Mouse (Mus musculus) kidney, embryonic 16.5 days (tissue): ENCODE measurements around the gene Ggct. TPM values are rescaled to one million over a fixed set of nuclear protein-coding genes. Genes with fewer than 3 reads are reported as not detected.
A peak's percentile ranks its signal among the peaks of the same experiment; 100 is the strongest.

ENCODE experiments used
- ATAC-seq: fragments of 200-750 bp; cut with Nextera tagmentation; 2 replicates; pipeline ENCODE4 v1.8.0; 2017; ENCODE audit warnings: moderate TSS enrichment; ENCODE audit not compliant: low FRiP score, low TSS enrichment
- H3K27ac ChIP-seq: fragments of 300-500 bp; sonication (generic); 2 replicates; pipeline ENCODE4 v1.5.1; 2014; ENCODE audit warnings: low read length
- H3K27me3 ChIP-seq: fragments of 300-500 bp; sonication (generic); 2 replicates; pipeline ENCODE4 v1.6.1; 2014; ENCODE audit warnings: low read length, control low read depth, mixed read lengths; ENCODE audit not compliant: insufficient read depth
- H3K36me3 ChIP-seq: fragments of 300-500 bp; sonication (generic); 2 replicates; pipeline ENCODE4 v1.6.1; 2014; ENCODE audit warnings: low read length, control low read depth, mixed read lengths; ENCODE audit not compliant: insufficient read depth
- H3K4me1 ChIP-seq: fragments of 300-500 bp; sonication (generic); 2 replicates; pipeline ENCODE4 v1.6.1; 2014; ENCODE audit warnings: low read length, control low read depth, mixed read lengths; ENCODE audit not compliant: insufficient read depth
- H3K4me2 ChIP-seq: fragments of 300-500 bp; sonication (generic); replicated peaks from 2 replicates; pipeline ENCODE4 v1.6.1; 2014; ENCODE audit warnings: low read depth, low read length
- H3K4me3 ChIP-seq: fragments of 300-500 bp; sonication (generic); 2 replicates; pipeline ENCODE4 v1.5.1; 2014; ENCODE audit warnings: mild to moderate bottlenecking, low read length
- H3K9ac ChIP-seq: fragments of 300-500 bp; sonication (generic); replicated peaks from 2 replicates; pipeline ENCODE4 v1.6.1; 2014; ENCODE audit warnings: low read length
- H3K9me3 ChIP-seq: fragments of 300-500 bp; sonication (generic); 2 replicates; pipeline ENCODE4 v1.6.1; 2016; ENCODE audit warnings: low read length, control low read depth
- WGBS: fragments of 180-500 bp; shearing (Covaris S2); extraction: QIAGEN DNeasy Blood & Tissue Kit; methylation state at CpG from one replicate; pipeline ENCODE4 v1.1.7; 2014; 5-methylcytosine and 5-hydroxymethylcytosine counted together
- polyA plus RNA-seq: library from polyadenylated mRNA; unstranded; fragments of >200 nt; fragmentation: Nextera tagmentation; extraction: Ambion mirVana; gene quantifications from 2 replicates; pipeline ENCODE4 v1.2.1, GENCODE M21; 2015

The Ggct gene
- polyA plus RNA-seq, 1 experiment from 2014 or later = 9.8 TPM

DNA sequence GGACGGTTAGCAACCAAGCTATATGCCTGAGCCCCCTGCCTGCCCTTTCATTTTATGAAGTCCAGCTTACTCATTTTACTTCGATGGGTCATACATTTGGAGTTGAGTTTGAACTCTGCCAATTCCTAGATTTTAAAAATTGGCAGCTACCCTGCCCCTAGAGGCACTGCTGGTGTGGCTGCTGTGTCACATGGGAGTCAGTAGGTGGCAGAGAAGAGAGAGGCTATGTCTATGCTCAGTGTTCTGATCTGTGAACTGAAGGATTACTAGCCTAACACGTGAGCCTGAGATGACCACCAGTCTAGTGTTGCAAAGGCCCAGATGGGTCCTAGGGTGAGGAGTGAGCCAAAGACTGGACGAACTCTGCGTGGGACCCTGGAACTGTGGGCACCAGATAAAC, 18.2 kb downstream of the Ggct start:
- no peak for ATAC-seq
- no peak overlapping the region for H3K27ac ChIP-seq

DNA sequence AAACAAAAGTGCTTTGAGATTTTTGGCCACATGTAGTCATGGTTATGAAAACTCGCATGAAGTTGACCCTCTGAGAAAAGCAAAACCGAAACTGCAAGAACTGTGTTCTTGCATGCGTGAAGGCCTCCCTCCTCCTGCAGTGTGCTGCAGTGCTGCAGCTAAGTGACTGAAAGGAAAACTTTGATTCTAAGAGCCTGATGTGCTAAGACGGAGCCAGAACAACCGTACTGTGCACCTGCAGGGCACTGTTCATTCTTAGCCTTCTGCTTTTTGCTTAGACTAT, 19.9 kb downstream of the Ggct start:
- H3K27ac ChIP-seq = no peak overlapping the region
- H3K4me3 ChIP-seq = peak overlapping the region; percentile 69
- peak overlapping the region; percentile 78 for H3K4me2 ChIP-seq
- H3K36me3 ChIP-seq = no peaks in the 10 kb centered on the region
- H3K4me1 ChIP-seq = peaks cover 8% of the 10 kb centered on the region
- peaks cover 13% of the 10 kb centered on the region for H3K27me3 ChIP-seq
- H3K9me3 ChIP-seq = no peaks in the 10 kb centered on the region
- 7% methylated on average over 5 of the region's 5 CpGs for WGBS
- H3K9ac ChIP-seq = peak overlapping the region; percentile 74
- no peak for ATAC-seq

More for the DNA sequence above, 18.2 kb downstream of the Ggct start:
- Histone ChIP-seq H3K4me1 (peaks cover 8% of the 10 kb centered on the region), H3K4me2 (no peak overlapping the region), H3K4me3 (no peak overlapping the region), H3K27me3 (peaks cover 13% of the 10 kb centered on the region), H3K9me3 (peaks cover 2% of the 10 kb centered on the region; the same call in 1 of the 2 replicates), H3K9ac (no peak overlapping the region), H3K36me3 (no peaks in the 10 kb centered on the region)
- whole genome bisulfite sequencing = 64% methylated on average over 5 of the region's 5 CpGs

DNA sequence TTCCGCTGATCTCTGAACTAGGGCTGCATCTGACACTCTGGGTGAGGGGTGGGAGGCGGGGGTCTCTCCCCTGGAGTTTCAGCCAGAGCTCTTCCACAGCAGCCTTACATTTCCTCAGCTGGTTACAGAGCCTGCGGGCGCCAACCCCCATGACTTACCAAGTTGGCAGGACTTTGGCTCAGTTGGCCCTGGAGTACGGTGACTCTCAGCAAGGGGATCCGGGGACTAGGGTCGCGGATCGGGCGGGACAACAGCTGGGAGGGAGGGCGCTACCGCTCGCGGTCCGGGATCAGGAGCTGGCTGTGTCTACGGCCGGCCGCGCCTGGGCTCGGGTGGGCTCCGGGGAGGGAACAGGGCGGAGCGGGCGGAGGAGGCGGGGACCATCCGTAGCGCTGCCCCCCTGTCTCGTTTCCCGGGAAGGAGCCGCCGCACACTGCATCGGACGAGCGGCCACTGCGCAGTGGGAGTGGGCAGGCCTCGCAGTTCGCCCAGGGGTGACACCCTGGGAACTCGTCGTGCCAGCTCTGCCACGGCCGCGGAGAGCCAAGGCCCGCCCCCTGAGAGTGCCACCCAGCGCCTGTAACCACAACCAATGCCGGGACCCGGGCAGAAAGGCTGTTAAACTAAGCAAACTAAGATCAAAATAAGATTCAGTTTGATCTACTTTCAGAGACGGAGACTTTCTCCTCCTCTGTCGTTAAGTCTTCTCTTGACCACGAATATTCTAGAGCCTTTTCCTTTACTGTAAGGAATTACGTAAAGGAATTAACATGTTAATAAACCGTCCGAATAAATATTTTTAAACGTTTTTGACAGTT, 20.4 kb downstream of the Ggct start, which contains the start of gene Nod1:
Gene Nod1, minus strand, starts transcription at position 502 of the 818 bp plus-strand sequence.
- H3K4me1 ChIP-seq = peaks cover 8% of the 10 kb centered on the region
- H3K4me3 ChIP-seq = peak within 1 kb of the TSS; percentile 69
- peak within 1 kb of the TSS; percentile 65; the same call in 1 of the 2 replicates for H3K27ac ChIP-seq
- H3K4me2 ChIP-seq = peak within 1 kb of the TSS; percentile 78
- peak within 1 kb of the TSS; percentile 74 for H3K9ac ChIP-seq
- no peaks in the 10 kb centered on the region for H3K36me3 ChIP-seq
- 2% methylated on average over 53 of the region's 53 CpGs for WGBS
- H3K9me3 ChIP-seq = no peaks in the 10 kb centered on the region
- ATAC-seq = peak; percentile 96
- peaks cover 13% of the 10 kb centered on the region for H3K27me3 ChIP-seq

DNA sequence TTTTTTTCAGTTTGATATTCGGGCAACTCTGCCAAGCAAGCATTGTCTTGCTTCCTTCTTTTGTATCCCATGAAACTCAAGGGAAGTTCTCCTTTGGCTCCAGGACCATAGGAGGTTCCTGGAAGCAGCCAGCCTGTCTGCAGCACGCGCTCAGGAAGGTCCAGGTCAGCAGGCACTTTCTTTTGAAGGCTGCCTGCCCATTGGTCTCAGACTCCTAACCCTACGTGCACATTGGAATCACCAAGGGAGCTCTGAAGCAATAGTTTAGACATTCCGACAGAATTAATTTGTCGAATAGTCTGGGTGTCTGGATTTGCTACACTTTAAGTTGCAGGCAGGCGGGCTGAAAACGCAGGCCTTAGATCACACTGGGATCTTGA, 21.0 kb downstream of the Ggct start:
- peaks cover 13% of the 10 kb centered on the region for H3K27me3 ChIP-seq
- H3K4me1 ChIP-seq = peaks cover 8% of the 10 kb centered on the region
- no peaks in the 10 kb centered on the region for H3K36me3 ChIP-seq
- peak; percentile 11; the same call in 1 of the 2 replicates for ATAC-seq
- H3K9me3 ChIP-seq = no peaks in the 10 kb centered on the region
- WGBS = 12% methylated on average over 8 of the region's 8 CpGs
- peak overlapping the region; percentile 74 for H3K9ac ChIP-seq
- H3K4me3 ChIP-seq = peak overlapping the region; percentile 69
- peak overlapping the region; percentile 78 for H3K4me2 ChIP-seq
- peak overlapping the region; percentile 65; the same call in 1 of the 2 replicates for H3K27ac ChIP-seq

DNA sequence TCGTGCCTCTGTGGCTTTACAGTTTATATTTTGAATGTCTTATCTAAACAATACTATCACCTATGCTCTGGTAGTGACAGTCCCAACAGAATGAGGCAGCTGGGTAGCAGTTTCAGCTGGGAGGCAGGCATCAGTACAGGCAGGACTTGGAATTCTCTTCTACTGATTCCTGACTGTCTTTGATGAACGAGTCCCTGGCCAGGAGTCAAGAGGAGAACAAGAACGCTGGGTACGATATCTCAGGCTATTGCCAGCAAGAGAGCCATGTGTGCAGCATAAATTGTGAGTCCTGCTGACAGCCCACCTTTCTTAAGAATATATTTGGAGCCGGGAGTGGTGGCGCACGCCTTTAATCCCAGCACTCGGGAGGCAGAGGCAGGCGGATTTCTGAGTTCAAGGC, 22.2 kb downstream of the Ggct start:
- Histone ChIP-seq H3K9ac (no peak overlapping the region), H3K4me1 (peaks cover 8% of the 10 kb centered on the region), H3K27me3 (peaks cover 13% of the 10 kb centered on the region), H3K9me3 (no peaks in the 10 kb centered on the region), H3K36me3 (no peaks in the 10 kb centered on the region), H3K27ac (no peak overlapping the region), H3K4me3 (no peak overlapping the region), H3K4me2 (no peak overlapping the region)
- WGBS = 75% methylated on average over 9 of the region's 9 CpGs
- no peak for ATAC-seq

DNA sequence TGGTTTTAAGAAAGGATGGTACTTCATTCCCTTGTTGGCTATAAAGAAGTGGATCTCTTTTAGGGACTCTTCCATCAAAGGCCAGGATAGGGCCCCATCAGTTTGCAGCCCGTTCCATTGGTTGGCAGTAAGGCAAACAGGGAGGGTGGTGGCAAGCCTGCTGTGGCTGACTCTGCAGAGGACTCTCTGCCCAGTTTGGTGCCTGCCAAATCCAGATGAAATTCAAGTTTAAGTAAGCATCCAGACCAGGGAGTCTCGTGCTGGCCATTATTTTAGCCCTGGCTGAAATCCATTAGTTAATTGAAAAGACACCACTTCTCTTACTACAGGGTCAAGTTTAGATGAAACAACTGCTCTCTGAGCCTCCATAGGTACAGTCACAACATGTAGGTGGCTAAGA, 22.9 kb downstream of the Ggct start:
- Histone ChIP-seq H3K4me2 (no peak overlapping the region), H3K9me3 (no peaks in the 10 kb centered on the region), H3K27ac (no peak overlapping the region), H3K9ac (no peak overlapping the region), H3K27me3 (peaks cover 13% of the 10 kb centered on the region), H3K4me1 (peaks cover 8% of the 10 kb centered on the region), H3K4me3 (no peak overlapping the region), H3K36me3 (no peaks in the 10 kb centered on the region)
- WGBS = 70% methylated on average over 2 of the region's 2 CpGs
- ATAC-seq = no peak

DNA sequence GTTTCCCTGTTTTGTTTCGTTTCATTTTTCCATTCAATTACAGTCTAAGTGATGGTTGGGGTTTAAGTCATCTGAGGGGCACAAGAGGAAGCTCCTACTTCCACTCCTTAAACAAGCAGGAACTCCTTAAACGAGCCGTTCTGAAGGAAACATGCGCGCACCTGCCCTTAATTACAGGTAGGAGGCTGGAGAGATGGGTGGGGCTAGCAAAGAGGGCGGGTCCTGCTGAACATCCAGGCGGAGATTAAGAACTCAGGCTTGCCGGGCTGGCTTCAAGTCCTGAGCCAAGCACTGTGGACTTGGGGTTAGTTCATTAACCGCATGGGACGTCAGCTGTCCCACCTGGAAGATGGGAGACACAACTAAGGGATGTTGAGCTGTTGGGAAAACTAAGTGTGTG, 25.2 kb downstream of the Ggct start:
- Histone ChIP-seq H3K27ac (no peak overlapping the region), H3K4me2 (no peak overlapping the region), H3K36me3 (no peaks in the 10 kb centered on the region), H3K27me3 (peaks cover 8% of the 10 kb centered on the region; the same call in 1 of the 2 replicates), H3K9ac (no peak overlapping the region), H3K4me1 (peaks cover 8% of the 10 kb centered on the region), H3K4me3 (no peak overlapping the region), H3K9me3 (no peaks in the 10 kb centered on the region)
- 33% methylated on average over 10 of the region's 10 CpGs for WGBS
- no peak for ATAC-seq

DNA sequence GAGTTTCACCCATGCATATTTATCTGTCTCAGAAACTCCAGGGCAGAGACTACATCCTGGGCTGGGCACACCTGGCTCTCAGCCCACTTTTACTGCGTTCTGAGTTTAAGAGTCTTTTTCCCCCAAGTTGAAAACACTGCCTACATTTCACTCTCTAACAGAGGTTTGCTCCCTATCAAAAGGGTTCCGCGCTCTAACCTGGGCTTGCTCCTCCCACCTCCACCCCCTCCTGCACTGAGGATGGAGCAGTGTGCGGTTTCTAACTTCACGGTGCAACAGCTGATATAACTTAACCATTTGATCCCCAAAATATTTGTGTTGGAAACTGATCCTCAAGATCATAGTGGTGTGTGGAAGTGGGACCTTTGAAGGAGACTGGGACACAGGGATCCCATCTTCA, 27.5 kb downstream of the Ggct start:
- H3K27ac ChIP-seq = no peak overlapping the region
- no peak overlapping the region for H3K9ac ChIP-seq
- WGBS = 34% methylated on average over 5 of the region's 5 CpGs
- no peak overlapping the region for H3K4me3 ChIP-seq
- no peak for ATAC-seq
- no peak overlapping the region for H3K4me2 ChIP-seq
- no peaks in the 10 kb centered on the region for H3K36me3 ChIP-seq
- H3K9me3 ChIP-seq = no peaks in the 10 kb centered on the region
- no peaks in the 10 kb centered on the region for H3K4me1 ChIP-seq
- H3K27me3 ChIP-seq = no peaks in the 10 kb centered on the region

DNA sequence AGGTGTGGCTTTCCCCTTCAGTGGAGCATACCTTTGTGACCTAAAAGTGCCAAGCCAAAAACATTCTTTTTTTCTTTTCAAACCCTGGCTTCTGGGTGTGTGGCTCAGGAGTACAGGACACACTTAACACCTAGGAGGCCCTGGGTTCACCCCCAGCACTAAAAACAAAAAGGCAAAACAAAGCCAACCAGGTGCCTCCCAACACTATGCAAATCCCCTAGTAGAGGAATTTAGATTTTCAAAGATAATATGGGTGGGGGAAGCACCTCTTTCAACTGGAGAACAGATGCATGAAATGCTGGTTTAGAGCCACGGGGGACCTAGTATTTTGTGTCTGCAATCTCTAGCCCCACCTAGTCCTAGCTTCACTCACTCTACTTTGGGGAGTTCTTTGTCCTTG, 28.0 kb downstream of the Ggct start:
- WGBS = 48% methylated on average over 1 of the region's 1 CpGs
- Histone ChIP-seq H3K4me1 (no peaks in the 10 kb centered on the region), H3K4me2 (no peak overlapping the region)

DNA sequence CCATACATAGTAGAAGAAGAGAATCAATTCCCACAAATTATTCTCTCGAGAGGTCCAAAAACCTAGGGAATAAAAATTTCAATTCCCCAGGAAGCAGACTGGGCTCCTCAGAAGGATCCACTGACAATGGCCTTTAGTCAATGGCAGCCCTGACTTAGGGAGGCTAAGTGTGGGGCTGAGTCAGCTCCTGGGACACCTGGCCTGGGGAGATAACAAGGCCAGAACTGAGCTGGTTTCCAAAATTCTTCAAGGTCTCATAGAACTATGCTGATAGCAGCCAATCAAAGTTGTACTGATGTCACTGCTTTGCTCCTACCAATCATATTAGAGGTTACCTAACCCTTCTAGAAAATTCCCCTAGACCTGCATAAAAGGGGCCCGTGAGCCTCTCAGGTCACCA, 29.2 kb downstream of the Ggct start:
- ATAC-seq = no peak
- WGBS = 85% methylated on average over 2 of the region's 2 CpGs
- H3K4me3 ChIP-seq = no peak overlapping the region
- no peaks in the 10 kb centered on the region for H3K36me3 ChIP-seq
- H3K4me1 ChIP-seq = no peaks in the 10 kb centered on the region
- no peak overlapping the region for H3K27ac ChIP-seq
- H3K4me2 ChIP-seq = no peak overlapping the region
- no peak overlapping the region for H3K9ac ChIP-seq
- no peaks in the 10 kb centered on the region for H3K9me3 ChIP-seq
- no peaks in the 10 kb centered on the region for H3K27me3 ChIP-seq

More for the DNA sequence above, 28.0 kb downstream of the Ggct start:
- no peak for ATAC-seq
- H3K27ac ChIP-seq = no peak overlapping the region
- no peak overlapping the region for H3K9ac ChIP-seq
- H3K36me3 ChIP-seq = no peaks in the 10 kb centered on the region
- no peak overlapping the region for H3K4me3 ChIP-seq
- H3K9me3 ChIP-seq = no peaks in the 10 kb centered on the region
- H3K27me3 ChIP-seq = no peaks in the 10 kb centered on the region
